Mouse (Mus musculus) thymus, postnatal 10 days (tissue): ENCODE data around the gene Evl.
"Not testable (repeated sequence)": the region's sequence is repeated elsewhere in the genome, so short reads cannot be mapped to it uniquely, and the experiment has no call there.

Experiments
- DNase-seq, 2 experiments: peaks; one replicate each; pipeline ENCODE4 v3.0.0; 2021; ENCODE audit warnings: low spot score in 2 of 2

The Evl gene

GRCm38 (mm10) chr12:108698697-108699471, 144.4 kb downstream of the Evl start:
- no peak for DNase-seq

GRCm38 (mm10) chr12:108699576-108699975, 145.1 kb downstream of the Evl start:
- DNase-seq: no peak

GRCm38 (mm10) chr12:108700037-108700436, 145.5 kb downstream of the Evl start:
- DNase-seq: no peak

- DNase-seq: peak; percentile 63 to 71
Measured at GRCm38 (mm10) chr12:108701221-108701620, 146.7 kb downstream of the Evl start.

GRCm38 (mm10) chr12:108702185-108702584, 147.7 kb downstream of the Evl start, which contains the start of gene Degs2:
TSS of gene Degs2 (minus strand) at chr12:108702315.
- peak; percentile 39 to 44 for DNase-seq

- DNase-seq: no peak
Measured at GRCm38 (mm10) chr12:108705486-108705885, 151.0 kb downstream of the Evl start.

- no peak for DNase-seq
Measured at GRCm38 (mm10) chr12:108706129-108706528, 151.6 kb downstream of the Evl start.

GRCm38 (mm10) chr12:108709386-108709785, 154.9 kb downstream of the Evl start:
- DNase-seq: no peak

GRCm38 (mm10) chr12:108709964-108710765, 155.6 kb downstream of the Evl start:
- DNase-seq: no peak

GRCm38 (mm10) chr12:108710861-108711615, 156.5 kb downstream of the Evl start:
- no peak for DNase-seq

- no peak for DNase-seq
Measured at GRCm38 (mm10) chr12:108712481-108712880, 158.0 kb downstream of the Evl start.

GRCm38 (mm10) chr12:108713972-108714371, 159.5 kb downstream of the Evl start:
- DNase-seq: not testable (repeated sequence)

GRCm38 (mm10) chr12:108715854-108716253, 161.3 kb downstream of the Evl start:
- DNase-seq: no peak

- DNase-seq: no peak
Measured at GRCm38 (mm10) chr12:108718485-108718884, 164.0 kb downstream of the Evl start.

- no peak for DNase-seq
Measured at GRCm38 (mm10) chr12:108722464-108722863, 167.9 kb downstream of the Evl start.

GRCm38 (mm10) chr12:108723841-108724240, 169.3 kb downstream of the Evl start:
- no peak for DNase-seq

GRCm38 (mm10) chr12:108734386-108734785, 179.9 kb downstream of the Evl start:
- no peak for DNase-seq

- DNase-seq: no peak
Measured at GRCm38 (mm10) chr12:108737838-108738237, 183.3 kb downstream of the Evl start.
